Comparison of ENCODE assay signal across 8 mouse cellular contexts in genomic region chr8:122568881-122569309, GRCm38 (mm10). TPM values are rescaled to one million over a fixed set of nuclear protein-coding genes. Genes with fewer than 3 reads are reported as not detected.
DNase-seq lines count a peak whose midpoint lies in the region; ATAC-seq and TF ChIP-seq lines count a peak whose summit lies in the region.

No protein-coding gene starts in this region.

- ATAC-seq in forebrain, embryonic 14.5 days, result no peak
- ATAC-seq in liver, postnatal 0 days, result no peak

- TF ChIP-seq CTCF in CH12.LX (conservative IDR thresholded peaks at IDR 0.05 in 1 of 2, IDR thresholded peaks at IDR 0.05 in 1 of 2; ENCODE audit: low read depth in 2 of 2, low read length in 2 of 2), result peak in 1 of 2 experiments; percentile 44; a peak in 2 of 4 replicates
- peak; percentile 57 for TF ChIP-seq CTCF in liver, postnatal 0 days (IDR thresholded peaks at IDR 0.05; ENCODE audit: low read depth)

- H3K4me1 ChIP-seq in CH12.LX (ENCODE audit: control insufficient read depth in 1 of 2, insufficient read depth in 2 of 2), result peaks cover 10 to 42% of the 10 kb centered on the region in 2 experiments; a peak in 3 of 4 replicates
- H3K4me1 ChIP-seq in forebrain, embryonic 14.5 days (ENCODE audit: control insufficient read depth, insufficient read depth, low read length), result peaks cover 13% of the 10 kb centered on the region
- H3K4me1 ChIP-seq in liver, postnatal 0 days (ENCODE audit: insufficient read depth), result peaks cover 28% of the 10 kb centered on the region

- peak; percentile 45 to 46 for DNase-seq in cerebellum, postnatal 10 days
- no peak for DNase-seq in cerebellum, postnatal 36 days
- DNase-seq in CH12.LX (ENCODE audit: extremely low read depth), result peak; percentile 59
- no peak for DNase-seq in forebrain, embryonic 14.5 days (ENCODE audit: low spot score)
- DNase-seq in liver, postnatal 0 days, result peak; percentile 55
- DNase-seq in thymus, postnatal 36 days, result peak; percentile 49 to 67
- DNase-seq in frontal cortex, postnatal 14 days (ENCODE audit: low spot score in 2 of 2), result no peak
- DNase-seq in layer of hippocampus, adult 9-11 months, result no peak

- TF ChIP-seq RAD21 in CH12.LX (IDR thresholded peaks at IDR 0.05; ENCODE audit: low read depth, low read length), result no peak

- TF ChIP-seq EP300 in CH12.LX (IDR thresholded peaks at IDR 0.05; ENCODE audit: low read length), result no peak
- TF ChIP-seq EP300 in liver, postnatal 0 days (IDR thresholded peaks at IDR 0.05; ENCODE audit: low read depth), result no peak

- peak overlapping the region; percentile 49 to 64 (median 55) for H3K4me3 ChIP-seq in CH12.LX (replicated peaks in 1 of 3; ENCODE audit: low read depth in 2 of 3, low read length in 2 of 3, poor library complexity in 1 of 3)
- peak overlapping the region; percentile 84 for H3K4me3 ChIP-seq in forebrain, embryonic 14.5 days (ENCODE audit: low read depth, low read length)
- H3K4me3 ChIP-seq in liver, postnatal 0 days (ENCODE audit: low read depth, low read length), result peak overlapping the region; percentile 87

- 8% methylated on average over 10 of the region's 10 CpGs for WGBS in forebrain, embryonic 14.5 days
- 12% methylated on average over 10 of the region's 10 CpGs for WGBS in liver, postnatal 0 days (ENCODE audit: insufficient replicate concordance)

- in situ Hi-C loops in CH12.LX (cut with MboI; ENCODE audit: low pct_ligation_motif_present, low pct_unique_long_range_greater_than_20kb, low sequenced_read_pairs), result no loop called here

- H3K27ac ChIP-seq in CH12.LX (ENCODE audit: insufficient read depth, low read depth), result peak overlapping the region; percentile 26
- no peak overlapping the region for H3K27ac ChIP-seq in forebrain, embryonic 14.5 days (ENCODE audit: low read depth, low read length)
- no peak overlapping the region; the same call in 1 of the 2 replicates for H3K27ac ChIP-seq in liver, postnatal 0 days (ENCODE audit: low read depth)

- peaks cover 13% of the 10 kb centered on the region for H3K79me2 ChIP-seq in CH12.LX (replicated peaks; ENCODE audit: control insufficient read depth, extremely low read depth, insufficient read depth, poor library complexity, severe bottlenecking)

- TF ChIP-seq POLR2A in CH12.LX (IDR thresholded peaks at IDR 0.05; ENCODE audit: low read depth, low read length), result no peak

- H3K27me3 ChIP-seq in CH12.LX (replicated peaks), result no peaks in the 10 kb centered on the region
- no peaks in the 10 kb centered on the region for H3K27me3 ChIP-seq in forebrain, embryonic 14.5 days (replicated peaks; ENCODE audit: control insufficient read depth, insufficient read depth, low read length)
- no peaks in the 10 kb centered on the region for H3K27me3 ChIP-seq in liver, postnatal 0 days (ENCODE audit: insufficient read depth, low read length)

- peak overlapping the region; percentile 46 for H3K4me2 ChIP-seq in CH12.LX (ENCODE audit: insufficient read depth, low read depth, poor library complexity, severe bottlenecking)
- peak overlapping the region; percentile 89 for H3K4me2 ChIP-seq in forebrain, embryonic 14.5 days (ENCODE audit: low read length)
- H3K4me2 ChIP-seq in liver, postnatal 0 days (ENCODE audit: low read depth, low read length), result peak overlapping the region; percentile 89

- dilution Hi-C loops in CH12.LX (cut with MboI; ENCODE audit: extremely low pct_ligation_motif_present, extremely low pct_unique_long_range_greater_than_20kb, low sequenced_read_pairs), result no loop called here

- peaks cover 5% of the 10 kb centered on the region for H3K9me3 ChIP-seq in CH12.LX (replicated peaks; ENCODE audit: low read length)
- H3K9me3 ChIP-seq in forebrain, embryonic 14.5 days (replicated peaks; ENCODE audit: control insufficient read depth, low read length), result no peaks in the 10 kb centered on the region
- no peaks in the 10 kb centered on the region for H3K9me3 ChIP-seq in liver, postnatal 0 days (ENCODE audit: low read length)

- peaks cover 37 to 67% of the 10 kb centered on the region in 2 experiments for H3K36me3 ChIP-seq in CH12.LX (replicated peaks in 1 of 2; ENCODE audit: control insufficient read depth in 1 of 2, insufficient read depth in 1 of 2, low read length in 1 of 2)
- peaks cover 29% of the 10 kb centered on the region for H3K36me3 ChIP-seq in forebrain, embryonic 14.5 days (ENCODE audit: control insufficient read depth, insufficient read depth, low read length)
- H3K36me3 ChIP-seq in liver, postnatal 0 days (replicated peaks; ENCODE audit: insufficient read depth, low read length), result peaks cover 37% of the 10 kb centered on the region

- peak overlapping the region; percentile 99 for H3K9ac ChIP-seq in CH12.LX (ENCODE audit: insufficient read depth, low read depth)
- peak overlapping the region; percentile 84 for H3K9ac ChIP-seq in forebrain, embryonic 14.5 days (ENCODE audit: low read length)
- peak overlapping the region; percentile 94 for H3K9ac ChIP-seq in liver, postnatal 0 days (replicated peaks)

TF ChIP-seq in CH12.LX, 34 proteins besides CTCF, POLR2A, EP300 and RAD21:
- no peak for TF ChIP-seq ZC3H11A (IDR thresholded peaks at IDR 0.05; ENCODE audit: low read depth, low read length)
- peak; percentile 25; the same call in 1 of the 2 replicates for TF ChIP-seq CHD2 (IDR thresholded peaks at IDR 0.05; ENCODE audit: low read length)
TF ChIP-seq in CH12.LX: peak in this region for 1.

RNA-seq across cellular contexts. Expression of gene Cdt1, which starts 1.1 kb away (rescaled TPM):
- total RNA-seq in CH12.LX (2012; rRNA removed) (50.0 and 53.7 TPM in 2 replicates), CH12.LX (2014; rRNA removed) (46.0 and 54.2 TPM in 2 replicates)
- 57.6 and 67.3 TPM in 2 replicates for polyA plus RNA-seq in CH12.LX (2012; ENCODE audit: insufficient read length, low read depth)
- polyA plus RNA-seq in forebrain, embryonic 14.5 days (2014; fragmentation: Nextera tagmentation; extraction: Ambion mirVana), result 12.8 and 13.4 TPM in 2 replicates
- polyA plus RNA-seq in liver, postnatal 0 days (2015; fragmentation: Nextera tagmentation; extraction: Ambion mirVana), result 19.8 and 23.7 TPM in 2 replicates

RNA-seq across cellular contexts. Expression of gene Aprt, which starts 7.8 kb away (rescaled TPM):
- 524 and 653 TPM in 2 replicates for total RNA-seq in CH12.LX (2012; rRNA removed)
- 453 and 516 TPM in 2 replicates for total RNA-seq in CH12.LX (2014; rRNA removed)
- polyA plus RNA-seq in CH12.LX (2012; ENCODE audit: insufficient read length, low read depth), result 543 and 561 TPM in 2 replicates
- polyA plus RNA-seq in forebrain, embryonic 14.5 days (2014; fragmentation: Nextera tagmentation; extraction: Ambion mirVana), result 200 and 247 TPM in 2 replicates
- 223 and 249 TPM in 2 replicates for polyA plus RNA-seq in liver, postnatal 0 days (2015; fragmentation: Nextera tagmentation; extraction: Ambion mirVana)

RNA-seq across cellular contexts. Expression of gene Piezo1, which starts 17.8 kb away (rescaled TPM):
- total RNA-seq in CH12.LX (2012; rRNA removed), result 52.1 and 59.7 TPM in 2 replicates
- total RNA-seq in CH12.LX (2014; rRNA removed), result 15.1 and 21.1 TPM in 2 replicates
- polyA plus RNA-seq in CH12.LX (2012; ENCODE audit: insufficient read length, low read depth), result 26.5 and 41.6 TPM in 2 replicates
- 1.2 and 1.6 TPM in 2 replicates for polyA plus RNA-seq in forebrain, embryonic 14.5 days (2014; fragmentation: Nextera tagmentation; extraction: Ambion mirVana)
- 2.6 and 3.4 TPM in 2 replicates for polyA plus RNA-seq in liver, postnatal 0 days (2015; fragmentation: Nextera tagmentation; extraction: Ambion mirVana)

RNA-seq across cellular contexts. Expression of gene Galns, which starts 42.4 kb away (rescaled TPM):
- 19.8 and 25.6 TPM in 2 replicates for total RNA-seq in CH12.LX (2012; rRNA removed)
- 13.2 and 16.4 TPM in 2 replicates for total RNA-seq in CH12.LX (2014; rRNA removed)
- polyA plus RNA-seq in CH12.LX (2012; ENCODE audit: insufficient read length, low read depth), result 23.5 and 25.6 TPM in 2 replicates
- polyA plus RNA-seq in forebrain, embryonic 14.5 days (2014; fragmentation: Nextera tagmentation; extraction: Ambion mirVana), result 3.5 and 4.3 TPM in 2 replicates
- polyA plus RNA-seq in liver, postnatal 0 days (2015; fragmentation: Nextera tagmentation; extraction: Ambion mirVana), result 6.8 and 6.9 TPM in 2 replicates

RNA-seq across cellular contexts. Expression of gene Trappc2l, which starts 42.5 kb away (rescaled TPM):
- 64.2 and 67.0 TPM in 2 replicates for total RNA-seq in CH12.LX (2012; rRNA removed)
- total RNA-seq in CH12.LX (2014; rRNA removed), result 10.1 and 15.7 TPM in 2 replicates
- 36.0 and 38.8 TPM in 2 replicates for polyA plus RNA-seq in CH12.LX (2012; ENCODE audit: insufficient read length, low read depth)
- 111 and 150 TPM in 2 replicates for polyA plus RNA-seq in forebrain, embryonic 14.5 days (2014; fragmentation: Nextera tagmentation; extraction: Ambion mirVana)
- polyA plus RNA-seq in liver, postnatal 0 days (2015; fragmentation: Nextera tagmentation; extraction: Ambion mirVana), result 29.3 and 30.7 TPM in 2 replicates

Comparison
In these comparisons a context has a peak if more than half of its experiments do, and no peak if none do; other contexts are left out.
1. DNase-seq: peak in cerebellum, postnatal 10 days (2 of 2), CH12.LX (single experiment), liver, postnatal 0 days (single experiment) and thymus, postnatal 36 days (2 of 2); none in cerebellum, postnatal 36 days (0 of 2), forebrain, embryonic 14.5 days (single experiment), frontal cortex, postnatal 14 days (0 of 2) and layer of hippocampus, adult 9-11 months (single experiment).
2. Peak in every context shown above with its lines, with median percentiles within 50 percentile points of each other: H3K4me2 ChIP-seq, H3K4me3 ChIP-seq and H3K9ac ChIP-seq.